Mouse (Mus musculus) gastrocnemius, postnatal 25 days (tissue): Measurements from ENCODE around the gene Pamr1. TPM values are rescaled to one million over a fixed set of nuclear protein-coding genes. Genes with fewer than 3 reads are reported as not detected.

Source experiments
- DNase-seq: peaks from one replicate; pipeline ENCODE4 v3.0.0; 2022
- long read RNA-seq, 2 experiments: library from polyadenylated mRNA; stranded (forward); transcript quantifications; one replicate each; pipeline ENCODE4 v2.0.0; 2021
- total RNA-seq, 2 experiments: library from RNA; stranded (reverse); gene quantifications; 1 replicate in 1 of 2; 2 replicates in 1 of 2; pipeline ENCODE4 v1.2.3; 2021

The Pamr1 gene
- total RNA-seq = 1 to 10 TPM; 4.7 to 6.9 TPM
- long read RNA-seq, experiment 1, partial matches to known transcripts = 0 of 1 reads
- long read RNA-seq, experiment 1, other reads (novel, unspliced or antisense) = 0 of 1 reads
- long read RNA-seq, experiment 2, transcript Pamr1-201 (11 exons, 2,864 nt) = major isoform, 11 of 17 reads
- long read RNA-seq, experiment 2, partial matches to known transcripts = 4 of 17 reads
- long read RNA-seq, experiment 2, other reads (novel, unspliced or antisense) = 2 of 17 reads

DNA sequence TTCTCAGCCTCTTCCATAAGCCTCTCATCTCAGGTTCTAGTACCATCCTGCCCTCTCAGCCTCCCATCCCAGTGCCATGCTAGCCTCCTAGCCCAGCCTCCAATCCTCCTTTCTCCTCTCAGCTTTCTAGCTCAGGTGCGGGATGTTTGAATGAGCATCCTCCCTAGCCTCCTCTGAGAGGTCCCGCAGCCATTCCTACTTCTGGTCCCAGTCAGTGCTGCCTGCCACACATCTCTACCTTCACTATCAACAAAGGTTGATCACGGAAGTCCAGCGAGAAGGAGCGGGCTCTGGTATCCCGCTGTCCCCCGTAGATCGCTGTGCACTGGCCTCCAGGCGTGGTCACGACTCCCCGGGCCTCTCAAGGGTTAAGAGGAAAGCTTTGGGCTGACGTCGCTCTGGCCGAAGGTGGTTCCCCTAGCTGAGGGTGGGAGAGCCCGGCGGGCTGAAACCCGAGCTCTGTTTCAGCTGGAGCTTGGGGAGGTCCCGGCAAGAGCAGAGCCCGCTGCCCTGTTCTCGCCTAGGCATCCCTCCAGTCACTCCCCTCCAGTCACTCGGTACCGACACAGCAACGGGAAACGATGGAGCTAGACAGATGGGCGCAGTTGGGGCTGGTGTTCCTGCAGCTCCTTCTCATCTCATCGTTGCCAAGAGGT is at the start of gene Pamr1:
TSS of gene Pamr1 (plus strand) at position 402 of the 656 bp plus-strand sequence.
- DNase-seq = peak; percentile 35

DNA sequence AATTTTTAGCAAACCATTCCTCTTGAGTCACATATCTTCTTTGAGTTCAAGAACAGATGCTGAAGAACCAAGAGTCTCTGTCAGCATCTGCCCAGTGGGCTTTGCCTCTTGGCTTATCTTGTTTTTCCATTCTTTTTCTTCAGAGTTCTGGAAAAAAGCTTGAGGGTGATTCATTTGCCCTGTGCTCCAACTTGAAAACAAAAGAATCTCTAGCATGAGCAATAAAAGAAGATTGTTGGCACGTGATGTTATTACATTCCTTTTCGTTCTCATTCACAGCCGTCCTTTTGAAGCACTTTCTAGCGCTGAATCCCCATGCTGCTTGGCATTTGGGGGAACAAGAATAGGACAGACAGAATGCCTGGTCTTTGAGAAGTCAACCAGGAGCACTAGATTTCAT is 42.2 kb upstream of the Pamr1 start:
- DNase-seq = no peak

DNA sequence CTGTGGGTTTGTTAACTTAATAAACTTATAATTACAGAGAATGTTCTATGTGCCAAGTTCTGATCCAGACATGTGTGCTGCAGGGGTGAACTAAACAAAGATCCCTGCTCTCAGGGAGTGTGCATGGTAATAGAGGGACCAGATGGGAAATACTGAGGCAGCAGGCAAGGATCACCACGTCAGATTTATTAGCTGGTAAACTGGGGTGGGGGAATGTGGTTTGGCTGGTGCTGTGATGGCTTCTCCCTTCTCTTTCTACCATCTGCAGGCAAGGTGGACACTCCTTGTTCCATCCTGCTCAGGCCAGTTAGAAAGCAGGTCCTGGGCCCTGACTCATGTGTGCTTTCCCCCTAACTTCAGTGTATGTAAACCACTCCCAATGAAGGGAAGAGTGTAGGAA is 41.7 kb upstream of the Pamr1 start:
- peak; percentile 8 for DNase-seq

DNA sequence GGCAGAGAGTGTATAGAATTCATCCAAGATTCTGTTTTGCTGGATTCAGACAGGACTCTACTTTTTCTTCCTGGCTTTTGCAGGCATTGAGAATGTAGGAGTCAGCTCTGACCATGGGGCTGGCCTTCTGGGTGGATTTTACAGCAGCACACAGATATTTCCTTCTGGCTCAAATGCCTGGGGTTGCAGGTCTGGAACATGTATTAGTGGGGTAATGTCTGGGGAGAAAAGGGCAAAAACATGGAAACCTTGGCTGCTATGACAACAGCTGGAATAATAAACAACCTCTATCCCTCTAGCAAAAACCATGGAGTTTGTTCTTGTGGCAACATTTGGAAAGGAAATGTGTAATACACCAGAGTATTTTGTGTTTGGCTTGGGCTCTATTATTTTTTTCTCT is 29.9 kb upstream of the Pamr1 start:
- DNase-seq = peak; percentile 20

DNA sequence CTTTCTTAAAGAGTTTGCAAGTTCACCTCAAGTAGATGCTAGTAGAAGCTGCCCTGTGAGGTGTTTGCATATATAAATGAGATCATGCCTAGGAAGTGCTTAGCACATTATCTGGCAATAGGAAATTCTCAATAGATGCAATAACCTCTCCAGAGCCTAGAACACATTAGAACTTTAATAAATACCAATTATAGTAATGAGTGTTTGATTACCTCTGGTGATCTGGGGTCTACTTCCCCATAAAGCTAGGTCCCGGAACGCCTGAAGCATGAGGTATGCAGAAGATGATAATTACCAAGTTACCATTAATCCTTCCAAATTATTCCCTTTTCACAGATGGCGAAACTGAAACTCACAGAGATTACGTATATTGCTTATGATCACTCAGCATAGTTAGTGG is 22.2 kb upstream of the Pamr1 start:
- DNase-seq = no peak

DNA sequence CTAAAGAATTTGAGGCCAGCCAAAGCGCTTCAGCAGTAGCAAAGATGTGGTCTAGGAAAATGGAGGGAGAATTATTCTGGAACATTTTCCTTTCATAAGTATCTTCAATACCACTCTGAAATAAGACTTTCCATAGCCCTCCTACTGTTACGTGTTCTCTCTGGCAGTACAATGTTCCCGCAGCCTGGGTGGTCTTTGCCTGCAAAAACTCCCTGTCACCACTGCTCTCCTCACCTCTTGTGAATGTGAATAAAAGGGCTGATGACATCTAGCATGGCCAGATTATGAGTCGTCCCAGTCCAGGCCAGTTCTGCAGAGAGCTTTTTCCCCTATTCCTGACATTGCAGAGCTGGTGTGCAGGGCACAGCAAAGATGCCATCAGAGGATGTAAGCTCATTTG is 16.4 kb upstream of the Pamr1 start:
- no peak for DNase-seq

DNA sequence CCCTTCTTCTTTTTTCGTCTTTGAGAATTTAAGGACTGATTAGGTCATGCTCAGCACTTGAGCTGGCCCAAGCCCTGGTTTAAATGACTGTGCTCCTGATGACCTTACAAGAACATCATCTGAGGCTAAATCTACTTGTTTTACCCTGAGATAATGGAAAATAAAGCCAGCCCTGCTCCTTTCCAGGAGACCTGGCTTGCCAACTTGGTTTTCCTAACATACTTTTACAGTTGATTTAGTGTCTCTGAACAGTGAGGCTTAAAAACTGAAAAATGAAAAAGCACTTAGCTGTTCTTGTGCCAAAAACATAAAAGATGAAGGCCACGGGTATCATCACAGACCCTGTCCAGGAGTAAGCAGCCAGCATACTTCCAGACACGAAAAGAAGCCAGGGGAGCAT is 13.0 kb upstream of the Pamr1 start:
- DNase-seq = peak; percentile 39

DNA sequence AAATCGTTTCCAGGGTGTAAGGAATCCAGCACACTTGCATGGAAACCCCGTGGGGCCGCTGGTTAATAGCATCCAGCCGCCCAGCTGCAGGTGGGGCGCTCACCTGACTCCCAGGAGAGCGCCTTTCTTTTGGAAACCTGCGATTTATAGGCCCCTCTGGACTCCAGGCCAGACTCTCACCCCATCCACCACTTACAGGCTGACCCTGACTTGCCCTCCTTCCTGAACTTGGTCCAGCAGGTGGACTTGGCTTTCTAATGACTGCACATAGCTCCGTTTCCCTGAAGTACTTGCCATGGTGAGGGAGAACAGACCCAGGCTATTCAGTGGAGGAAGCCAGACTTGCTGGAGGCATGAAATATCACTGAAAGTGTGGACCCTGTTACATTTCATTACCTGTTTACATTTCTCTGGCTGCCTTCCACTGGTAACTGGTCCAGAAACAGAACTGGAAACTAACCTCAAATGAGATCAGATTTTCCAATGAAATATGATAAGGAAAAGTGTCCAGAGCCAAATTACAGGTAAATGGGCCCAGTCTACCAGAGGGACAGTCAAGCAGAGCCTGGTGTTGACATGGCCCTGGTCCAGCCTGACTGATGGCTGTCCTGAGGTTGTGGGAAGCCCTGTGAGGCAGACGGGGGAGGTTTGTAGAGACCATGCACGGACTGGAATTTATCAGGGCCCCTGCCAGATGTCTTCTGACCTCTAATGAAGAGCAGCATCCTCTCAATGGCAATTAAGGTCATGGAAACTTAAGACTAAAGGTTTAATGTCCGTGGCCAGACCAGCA is 9.2 kb upstream of the Pamr1 start:
- no peak for DNase-seq

DNA sequence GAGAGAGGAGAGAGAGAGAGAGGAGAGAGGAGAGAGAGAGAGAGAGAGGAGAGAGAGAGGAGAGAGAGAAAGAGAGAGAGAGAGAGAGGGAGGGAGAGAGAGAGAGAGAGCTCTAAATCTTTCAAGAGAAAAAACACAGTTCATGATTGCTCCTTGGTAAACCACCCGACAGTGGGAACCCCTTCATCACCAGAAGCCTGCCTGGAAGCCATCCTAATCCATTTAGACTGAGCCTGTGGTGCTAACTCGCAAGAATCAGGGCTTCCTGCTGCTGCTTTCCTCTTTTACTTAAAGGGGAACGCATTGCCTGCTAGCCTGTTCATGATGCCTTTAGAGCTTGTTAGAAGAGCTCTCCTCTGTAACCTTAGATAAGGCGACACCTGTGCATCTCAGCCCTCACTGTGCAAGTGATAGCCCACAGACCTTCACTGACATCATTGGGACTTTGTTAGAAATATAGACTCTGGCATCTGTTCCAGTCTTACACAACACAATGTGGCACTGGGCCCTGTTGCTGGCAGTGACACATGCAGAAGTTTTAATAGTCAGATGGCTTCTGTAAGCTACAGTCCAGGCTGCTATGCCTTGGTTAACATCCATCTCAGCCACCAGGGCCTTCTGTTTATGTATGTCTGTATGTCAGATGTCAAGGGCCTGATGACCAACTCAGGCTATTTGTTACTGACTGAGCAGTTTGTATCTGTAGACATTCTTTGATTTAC is 8.2 kb upstream of the Pamr1 start:
- no peak for DNase-seq

DNA sequence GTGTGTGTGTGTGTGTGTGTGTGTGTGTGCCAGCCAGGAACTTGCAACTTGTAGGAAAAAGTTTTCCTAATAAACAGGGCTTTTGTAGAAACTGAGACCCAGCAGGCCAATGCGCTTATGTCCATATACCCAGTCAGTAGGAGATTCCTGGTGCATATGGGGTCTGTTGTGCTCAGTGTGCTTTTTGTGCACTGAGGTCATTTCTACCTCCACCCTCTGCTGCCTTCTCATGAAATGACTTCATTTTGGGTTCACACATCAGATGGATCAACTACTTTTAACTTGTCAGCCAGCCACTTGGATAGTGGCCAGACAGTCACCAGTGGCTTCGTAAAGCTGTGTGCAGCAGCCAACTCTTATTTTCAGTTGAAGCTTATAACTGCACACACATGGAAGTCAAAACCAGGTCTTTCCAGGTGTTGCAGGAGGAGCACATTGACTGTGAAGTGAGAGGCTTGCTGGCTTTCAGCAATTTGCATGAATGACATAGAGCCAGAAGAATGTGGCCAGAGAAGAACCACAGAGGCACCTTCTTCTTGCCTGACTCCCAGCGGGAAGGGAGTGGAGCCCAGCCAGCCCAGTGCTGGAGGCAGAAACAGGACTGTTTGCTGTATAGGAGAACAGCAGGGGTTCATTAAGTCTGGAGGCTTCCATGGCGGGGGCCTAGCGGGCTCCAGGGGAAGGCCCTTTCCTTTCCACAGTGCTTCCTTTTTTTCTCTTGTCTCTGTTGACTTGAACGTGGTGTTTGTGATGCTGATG is 5.7 kb upstream of the Pamr1 start:
- DNase-seq = no peak

DNA sequence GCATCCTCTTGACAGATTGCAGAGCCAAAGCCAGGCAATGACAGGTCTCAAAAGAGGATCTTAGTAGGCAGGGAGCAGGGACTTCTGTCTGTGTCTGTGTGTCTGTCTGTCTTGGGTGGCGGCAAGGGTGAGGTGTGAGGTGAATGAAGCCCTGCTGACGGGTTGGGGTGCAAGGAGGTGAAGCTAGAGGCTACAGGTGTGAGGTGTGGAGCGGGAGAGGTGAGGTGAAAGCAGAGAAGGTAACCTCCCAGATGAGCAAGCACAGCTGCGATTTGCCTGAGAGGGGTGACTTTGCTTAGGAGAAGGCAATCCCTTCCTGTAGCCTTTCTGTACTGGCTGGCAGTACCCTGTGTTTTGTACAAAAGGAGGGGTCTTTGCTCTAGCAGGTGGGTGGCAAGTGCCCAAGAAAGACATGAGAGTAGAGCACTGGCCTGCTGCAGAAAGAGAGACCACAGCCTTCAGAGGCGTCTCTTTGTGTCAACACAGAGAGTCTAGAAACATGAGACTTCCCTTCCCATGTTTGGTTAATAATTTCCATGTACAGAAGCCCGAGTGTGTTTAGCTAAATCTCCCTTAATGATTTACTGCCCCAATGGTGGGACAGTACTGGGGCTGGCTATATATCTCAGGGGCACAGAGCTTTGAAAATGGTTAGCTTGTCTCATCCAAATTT is 1.2 kb downstream of the Pamr1 start:
- no peak for DNase-seq

DNA sequence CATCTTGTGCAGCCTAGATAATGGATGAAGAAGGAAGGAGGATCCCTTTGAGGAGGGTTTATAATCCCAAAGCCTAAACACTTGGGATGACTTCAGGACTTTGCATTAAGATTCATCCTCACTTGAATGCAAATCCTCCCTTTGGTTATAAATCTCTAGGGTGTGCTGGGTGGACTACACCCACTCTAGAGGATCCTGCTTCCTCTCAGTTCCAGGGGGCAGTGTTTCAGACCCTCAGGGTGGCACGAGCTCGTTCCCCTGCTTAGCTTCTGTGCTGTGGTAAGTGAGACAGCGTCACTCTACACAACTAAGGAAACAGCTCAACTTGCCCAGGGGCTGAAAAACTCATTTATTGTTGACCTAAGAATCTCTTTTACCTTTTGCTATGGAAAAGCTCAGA is 1.8 kb downstream of the Pamr1 start:
- DNase-seq = no peak

DNA sequence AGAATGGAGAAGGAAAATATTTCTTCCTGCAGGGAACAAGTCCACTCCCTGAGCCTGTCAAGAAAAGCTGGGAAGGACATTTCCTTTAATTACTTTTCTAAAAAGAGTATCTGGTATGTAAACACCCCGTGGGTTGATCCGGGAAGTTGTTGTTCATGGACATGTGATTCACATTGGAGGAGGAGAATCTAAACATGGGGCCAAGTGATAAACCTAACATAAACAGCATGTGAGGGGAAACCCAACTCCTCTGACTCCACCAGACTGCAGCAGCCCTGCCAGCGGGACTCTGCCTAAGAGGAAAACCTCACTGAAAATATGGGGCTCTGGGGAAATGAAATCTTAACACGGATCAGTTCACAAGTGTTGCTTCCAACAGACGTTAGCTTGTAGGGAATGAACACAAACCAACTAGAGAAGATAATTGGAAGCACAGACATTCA is 2.3 kb downstream of the Pamr1 start:
- DNase-seq = peak; percentile 46

DNA sequence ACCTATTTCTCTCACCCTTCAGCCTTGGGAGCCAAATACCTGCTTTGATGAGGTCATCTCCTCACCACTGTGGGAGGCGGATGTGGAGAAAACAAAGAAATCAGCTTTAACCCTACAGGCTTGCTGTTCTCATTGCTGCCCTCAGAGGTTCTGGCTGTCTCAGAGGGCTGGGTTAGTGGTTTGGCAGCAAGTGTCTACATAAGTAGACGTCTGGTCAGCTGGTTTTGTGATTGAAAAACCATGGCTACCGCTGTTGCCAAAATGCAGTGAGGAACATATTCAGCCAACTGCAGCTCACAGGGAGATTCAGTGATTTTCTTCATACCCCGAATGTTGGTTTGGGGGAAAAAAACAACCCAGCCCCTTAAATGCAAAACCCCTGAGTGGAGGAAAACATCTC is 7.3 kb downstream of the Pamr1 start:
- DNase-seq = no peak

DNA sequence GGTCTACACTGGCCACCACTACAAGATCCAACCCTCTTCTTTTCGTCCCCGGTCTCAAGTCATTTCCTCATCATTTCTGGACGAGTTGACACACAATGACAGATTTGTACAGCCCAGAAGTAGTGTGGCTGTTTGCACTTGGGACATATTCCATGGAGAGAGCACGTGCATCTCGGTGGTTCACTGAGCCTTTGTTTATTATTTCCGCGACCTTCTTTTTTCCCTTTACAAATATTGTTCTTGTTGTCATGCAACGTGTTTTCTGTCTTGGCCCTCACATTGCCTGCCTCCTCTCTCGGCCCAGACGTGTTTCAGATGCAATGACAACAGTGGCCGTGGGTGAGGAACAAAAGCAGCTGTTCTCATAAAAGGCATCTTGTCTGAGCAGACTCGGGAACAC is 9.2 kb downstream of the Pamr1 start:
- DNase-seq = no peak

DNA sequence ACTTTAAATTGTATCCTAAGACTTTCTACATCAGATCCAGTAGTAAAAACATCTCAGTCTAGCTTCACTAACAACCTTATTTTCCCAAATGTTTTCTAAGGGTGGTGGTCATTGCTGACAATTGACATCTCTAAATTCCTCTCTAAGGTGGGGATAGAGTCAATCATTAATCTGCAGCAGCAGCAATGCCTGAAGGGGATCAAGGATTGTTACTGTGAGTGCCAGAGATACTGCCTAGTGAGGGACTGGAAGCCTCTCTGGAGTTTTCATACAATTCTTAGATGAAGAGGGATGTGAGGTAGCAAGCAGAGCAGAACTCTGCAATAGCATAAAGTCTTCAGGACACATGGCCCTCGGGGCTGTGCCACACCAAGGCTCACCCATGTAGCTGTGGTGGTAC is 14.0 kb downstream of the Pamr1 start:
- no peak for DNase-seq

DNA sequence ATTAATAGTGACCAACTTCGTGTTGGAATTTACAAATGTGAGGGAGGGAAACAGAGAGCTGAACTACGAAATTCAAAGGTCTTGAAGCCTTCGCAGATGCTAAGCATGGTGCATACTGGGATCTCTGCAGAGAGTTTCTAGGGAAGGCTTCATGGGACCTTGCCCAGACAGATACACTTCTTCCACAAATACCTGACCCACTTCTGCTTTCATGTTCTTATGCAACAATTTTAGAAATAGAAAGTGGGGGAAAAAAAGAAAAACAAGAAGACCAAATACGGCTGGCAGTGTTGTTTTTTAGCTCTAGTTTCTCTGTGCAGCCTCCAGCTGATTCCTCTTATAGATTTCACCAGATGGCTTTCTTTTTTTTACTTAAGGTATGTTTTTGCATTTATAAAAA is 29.4 kb downstream of the Pamr1 start:
- no peak for DNase-seq

DNA sequence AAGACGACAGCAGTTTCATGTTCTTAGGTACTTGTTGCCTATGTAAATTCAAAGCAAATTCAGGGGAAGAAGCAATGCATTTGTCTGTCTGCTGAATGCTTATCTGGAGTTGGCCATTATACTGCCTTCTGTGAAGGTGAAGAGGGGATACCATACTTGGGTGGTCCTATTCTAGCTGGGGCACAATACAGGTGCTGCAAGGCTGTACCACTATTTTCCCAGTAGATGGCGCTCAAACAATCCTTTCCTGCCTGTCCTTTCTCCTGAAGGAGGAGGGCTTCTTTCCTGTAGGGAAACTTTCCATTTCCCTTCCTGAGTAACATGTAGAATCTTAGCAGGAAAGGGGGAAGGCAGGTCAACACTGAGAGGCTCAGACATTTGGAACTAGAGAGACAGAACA is 40.2 kb downstream of the Pamr1 start:
- DNase-seq = no peak

DNA sequence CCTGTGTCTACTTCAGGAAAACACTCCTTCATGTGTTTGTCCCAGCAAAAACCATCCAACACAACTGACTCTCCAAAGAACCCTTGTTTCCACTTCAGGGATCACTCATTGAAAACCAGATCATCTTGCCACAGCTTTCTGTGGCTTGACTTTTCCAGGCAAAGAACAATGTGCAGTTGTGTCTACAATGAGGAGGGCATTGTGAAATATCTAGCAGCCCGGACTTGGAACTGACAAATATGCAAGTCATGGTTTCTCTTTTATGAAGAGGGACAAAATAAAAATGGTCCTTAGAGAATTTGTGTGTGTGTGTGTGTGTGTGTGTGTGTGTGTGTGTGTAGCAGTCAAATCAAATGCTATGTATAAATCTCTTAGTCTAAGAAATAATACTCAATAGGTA is 44.7 kb downstream of the Pamr1 start:
- no peak for DNase-seq

DNA sequence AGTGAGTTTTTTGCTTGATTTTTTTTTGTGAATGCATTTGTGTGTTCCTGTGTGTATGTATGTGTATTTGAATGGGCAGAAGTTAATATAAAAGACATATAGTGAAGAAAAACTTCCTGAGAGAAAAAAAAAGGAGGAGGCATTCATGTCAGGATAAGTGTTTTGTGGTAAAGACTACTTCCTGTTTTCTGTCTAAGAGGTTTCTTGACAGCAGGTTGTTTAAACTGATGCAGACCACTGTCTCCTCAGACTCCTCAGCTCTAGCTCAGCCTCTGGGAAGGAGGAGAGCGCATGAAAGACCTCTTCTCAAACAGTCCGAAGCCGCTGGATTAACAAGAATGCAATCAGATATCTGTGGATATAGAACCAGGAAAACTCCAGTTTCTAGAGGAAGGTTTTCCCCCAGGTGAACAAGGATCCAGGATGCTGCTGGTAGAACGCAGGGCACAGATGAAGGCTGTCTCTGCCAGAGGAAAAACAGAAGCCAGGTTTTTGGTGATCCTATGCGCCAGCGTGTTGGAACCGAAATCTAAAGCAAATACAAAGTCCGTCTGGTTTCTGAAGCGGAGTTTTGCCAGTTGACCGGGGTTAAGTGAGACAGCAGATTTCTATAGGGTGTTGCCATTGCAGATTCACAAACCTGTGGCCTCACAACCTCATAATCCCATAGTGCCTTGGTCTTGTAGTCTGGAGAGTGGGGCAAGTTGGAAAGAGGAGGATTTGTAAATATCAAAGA is 45.8 kb downstream of the Pamr1 start:
- DNase-seq = no peak
